Comparison of ENCODE assay signal across 8 mouse cellular contexts in genomic region chr11:4916068-4916467, GRCm38 (mm10). TPM values are rescaled to one million over a fixed set of nuclear protein-coding genes. Genes with fewer than 3 reads are reported as not detected.
DNase-seq lines count a peak whose midpoint lies in the region; ATAC-seq and TF ChIP-seq lines count a peak whose summit lies in the region.

No protein-coding gene starts in this region.

- no peak overlapping the region for H3K4me3 ChIP-seq in kidney, embryonic 16.5 days (ENCODE audit: low read length)
- no peak overlapping the region for H3K4me3 ChIP-seq in thymus, adult 2 months (ENCODE audit: control insufficient read depth, insufficient read depth, low read length)

- 38% methylated on average over 1 of the region's 1 CpGs for WGBS in kidney, embryonic 16.5 days
- WGBS in thymus, adult 2 months, result 64% methylated on average over 1 of the region's 1 CpGs

- H3K27me3 ChIP-seq in kidney, embryonic 16.5 days (ENCODE audit: insufficient read depth, low read length), result no peaks in the 10 kb centered on the region
- no peaks in the 10 kb centered on the region for H3K27me3 ChIP-seq in thymus, adult 2 months (ENCODE audit: control insufficient read depth, insufficient read depth, low read length)

- no peak overlapping the region for H3K4me2 ChIP-seq in kidney, embryonic 16.5 days (replicated peaks; ENCODE audit: low read depth, low read length)

- no peak overlapping the region for H3K9ac ChIP-seq in kidney, embryonic 16.5 days (replicated peaks; ENCODE audit: low read length)

- peak; percentile 53; the same call in 1 of the 2 replicates for TF ChIP-seq CTCF in thymus, adult 2 months (IDR thresholded peaks at IDR 0.05; ENCODE audit: borderline replicate concordance, control insufficient read depth, extremely low read depth, insufficient read depth, low read length, poor library complexity)

- peak; percentile 75 for DNase-seq in kidney, adult 18-20 months
- DNase-seq in NIH3T3 (ENCODE audit: low read depth), result peak; percentile 84
- peak; percentile 35 for DNase-seq in cerebellum, adult 9-11 months
- peak; percentile 56 to 69 for DNase-seq in heart, postnatal 10 days
- DNase-seq in left cerebral cortex, postnatal 14 days (ENCODE audit: low spot score in 2 of 2), result peak; percentile 74 to 77
- peak; percentile 78 for DNase-seq in naive thymus-derived CD4-positive, alpha-beta T cell, adult 2 months (ENCODE audit: low read depth)
- DNase-seq in thymus, adult 2 months, result peak; percentile 52

- H3K36me3 ChIP-seq in kidney, embryonic 16.5 days (ENCODE audit: insufficient read depth, low read length), result peaks cover 64% of the 10 kb centered on the region
- peaks cover 56% of the 10 kb centered on the region for H3K36me3 ChIP-seq in thymus, adult 2 months (ENCODE audit: control insufficient read depth, insufficient read depth, low read length)

- no peak for TF ChIP-seq POLR2A in thymus, adult 2 months (IDR thresholded peaks at IDR 0.05; ENCODE audit: control insufficient read depth, extremely low read depth, insufficient read depth, low read length, poor library complexity)

- H3K4me1 ChIP-seq in kidney, embryonic 16.5 days (ENCODE audit: insufficient read depth, low read length), result no peaks in the 10 kb centered on the region
- H3K4me1 ChIP-seq in thymus, adult 2 months (replicated peaks; ENCODE audit: control insufficient read depth, insufficient read depth, low read length), result no peaks in the 10 kb centered on the region

- H3K27ac ChIP-seq in kidney, embryonic 16.5 days (ENCODE audit: low read length), result no peak overlapping the region
- no peak overlapping the region for H3K27ac ChIP-seq in thymus, adult 2 months (ENCODE audit: control insufficient read depth, insufficient read depth, low read length)

- H3K9me3 ChIP-seq in kidney, embryonic 16.5 days (ENCODE audit: low read length), result no peaks in the 10 kb centered on the region

- ATAC-seq in kidney, embryonic 16.5 days (ENCODE audit: low FRiP score, low TSS enrichment), result no peak

- intact Hi-C loops in heart, postnatal 10 days (cut with DNase I), result loop anchor here (1.0 to 5.0 kb wide), 2 partner anchors 59 to 309 kb away; no protein-coding TSS in a partner anchor
- intact Hi-C loops in left cerebral cortex, postnatal 14 days (cut with DNase I), result loop anchor here (5.0 kb wide), 1 partner anchor 56 kb away; no protein-coding TSS in a partner anchor

RNA-seq across cellular contexts. Expression of gene Thoc5, which starts 20.9 kb away (rescaled TPM):
- polyA plus RNA-seq in kidney, embryonic 16.5 days (2015; fragmentation: Nextera tagmentation; extraction: Ambion mirVana), result 39.0 and 39.5 TPM in 2 replicates
- 10 to 100 TPM; 19.7 to 21.5 TPM for total RNA-seq in heart, postnatal 10 days (2021)
- total RNA-seq in left cerebral cortex, postnatal 14 days (2021), result 10 to 100 TPM; 35.8 to 38.3 TPM
- polyA plus RNA-seq in thymus, adult 2 months (2012; rRNA removed), result 27.3 and 28.5 TPM in 2 replicates

RNA-seq across cellular contexts. Expression of gene Nefh, which starts 31.8 kb away (rescaled TPM):
- 0.19 TPM in 2 replicates for polyA plus RNA-seq in kidney, embryonic 16.5 days (2015; fragmentation: Nextera tagmentation; extraction: Ambion mirVana)
- total RNA-seq in heart, postnatal 10 days (2021), result under 1 TPM in 1 of 2 experiments, not detected in 1; 0.07 TPM
- 10 to 100 TPM; 35.5 to 38.2 TPM for total RNA-seq in left cerebral cortex, postnatal 14 days (2021)
- 2.8 and 3.7 TPM in 2 replicates for polyA plus RNA-seq in thymus, adult 2 months (2012; rRNA removed)

RNA-seq across cellular contexts. Expression of gene Nipsnap1, which starts 42.3 kb away (rescaled TPM):
- polyA plus RNA-seq in kidney, embryonic 16.5 days (2015; fragmentation: Nextera tagmentation; extraction: Ambion mirVana), result 92.2 and 92.6 TPM in 2 replicates
- 1 to 10 TPM; 2.5 to 2.6 TPM for total RNA-seq in heart, postnatal 10 days (2021)
- 10 to 100 TPM; 89.1 to 92.0 TPM for total RNA-seq in left cerebral cortex, postnatal 14 days (2021)
- 52.3 and 53.5 TPM in 2 replicates for polyA plus RNA-seq in thymus, adult 2 months (2012; rRNA removed)

Comparison
In these comparisons a context has a peak if more than half of its experiments do, and no peak if none do; other contexts are left out.
1. RNA of gene Nefh, which starts 31.8 kb away (total RNA-seq): 35.5 to 38.2 TPM in left cerebral cortex, postnatal 14 days; 0.07 TPM in heart, postnatal 10 days; every median in the first group is over 10 times any median in the second.
2. RNA of gene Nipsnap1, which starts 42.3 kb away (total RNA-seq): 89.1 to 92.0 TPM in left cerebral cortex, postnatal 14 days; 2.5 to 2.6 TPM in heart, postnatal 10 days; every median in the first group is over 10 times any median in the second.
3. Peak in every context shown above with its lines, with median percentiles within 50 percentile points of each other: DNase-seq.